Mouse (Mus musculus) megakaryocyte, adult 5-6 weeks (primary cell): ENCODE data around the gene Eif3b. TPM values are rescaled to one million over a fixed set of nuclear protein-coding genes. Genes with fewer than 3 reads are reported as not detected.
"Not testable (repeated sequence)": the region's sequence is repeated elsewhere in the genome, so short reads cannot be mapped to it uniquely, and the experiment has no call there.

Experiments used
- ATAC-seq: 2 replicates; pipeline ENCODE4 v1.8.0; 2016; ENCODE audit warnings: mild to moderate bottlenecking, inconsistent platforms; ENCODE audit not compliant: poor library complexity, severe bottlenecking
- total RNA-seq, 2 experiments: library from RNA; stranded (forward) in 1 of 2; stranded (reverse) in 1 of 2; fragments of 153-499, 151-499 nt in 1 of 2; fragments of 221-1000, 200-1000 nt in 1 of 2; gene quantifications; 2 replicates each; pipeline versions ENCODE4 v1.2.3 to v1.2.4; 2015 to 2017

Eif3b gene
- total RNA-seq, 2 experiments from 2014 or later = 43.2 to 108 TPM

GRCm38 (mm10) chr5:140392701-140393100 lies 26.4 kb upstream of the Eif3b start:
- ATAC-seq = no peak

DNA sequence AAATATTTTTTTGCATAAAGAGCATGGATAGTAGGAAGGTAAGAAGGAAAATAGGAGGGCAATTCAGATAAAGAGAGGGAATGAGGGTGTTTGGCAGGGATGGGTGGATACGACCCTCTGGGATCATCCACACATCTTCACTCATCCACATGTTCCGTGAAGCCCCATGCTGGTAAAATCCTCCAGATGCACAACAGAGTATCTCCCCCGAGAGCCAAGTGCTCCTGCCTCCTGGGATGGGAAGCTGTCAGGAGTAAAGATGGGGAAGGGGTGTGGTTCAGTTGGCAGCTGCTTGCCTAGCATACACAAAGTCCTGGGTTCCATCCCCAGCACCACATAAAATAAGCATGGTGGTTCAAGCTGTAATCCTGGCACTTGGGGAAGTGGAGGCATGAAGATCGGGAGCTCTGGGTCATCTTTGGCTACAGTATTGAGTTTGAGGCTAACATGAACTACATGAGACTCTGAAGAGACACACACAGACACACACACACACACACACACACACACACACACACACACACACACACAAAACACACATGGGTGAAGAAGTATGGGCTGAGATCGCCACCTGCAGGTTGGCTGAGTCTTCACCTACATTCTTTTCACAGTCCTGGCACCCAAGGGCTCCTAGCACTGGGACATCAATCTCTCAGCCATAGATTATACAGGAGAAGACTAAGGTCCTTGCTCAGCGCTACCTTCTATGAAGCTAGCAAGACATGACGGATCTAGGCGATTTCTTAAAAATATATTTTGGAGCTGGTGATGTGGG lies 22.8 kb upstream of the Eif3b start:
- peak; percentile 63 for ATAC-seq

DNA sequence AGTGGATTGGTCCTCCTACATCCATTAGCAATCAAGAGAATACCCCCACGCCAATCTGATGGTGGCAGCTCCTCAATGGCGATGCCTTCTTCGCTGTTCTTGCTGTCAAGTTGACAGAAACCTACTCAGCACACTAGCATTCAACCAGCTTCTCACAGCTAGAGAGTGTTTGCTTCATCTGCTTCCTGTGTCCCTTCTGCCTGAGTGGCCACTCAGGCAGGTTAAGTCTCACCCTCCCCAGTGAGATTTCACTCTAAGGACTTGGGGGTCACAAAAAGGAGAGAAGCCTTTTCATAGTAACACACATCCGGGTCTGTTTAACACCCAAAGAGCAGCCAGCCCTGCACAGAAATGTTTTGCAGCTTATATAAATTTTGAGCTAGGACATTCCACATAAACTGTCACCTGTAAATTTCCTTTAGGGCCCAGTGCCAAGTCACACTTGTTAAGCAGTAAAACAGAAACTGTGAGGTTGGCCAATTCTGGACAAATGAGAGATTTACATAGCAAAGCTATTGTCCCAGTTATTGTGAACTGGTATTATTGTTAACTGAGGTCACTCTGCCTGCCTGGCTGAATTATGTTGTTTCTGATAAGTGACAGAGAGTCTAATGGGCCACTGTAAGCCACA lies 16.4 kb upstream of the Eif3b start:
- no peak for ATAC-seq

- no peak for ATAC-seq
Observed at GRCm38 (mm10) chr5:140405126-140405525, 14.0 kb upstream of the Eif3b start.

DNA sequence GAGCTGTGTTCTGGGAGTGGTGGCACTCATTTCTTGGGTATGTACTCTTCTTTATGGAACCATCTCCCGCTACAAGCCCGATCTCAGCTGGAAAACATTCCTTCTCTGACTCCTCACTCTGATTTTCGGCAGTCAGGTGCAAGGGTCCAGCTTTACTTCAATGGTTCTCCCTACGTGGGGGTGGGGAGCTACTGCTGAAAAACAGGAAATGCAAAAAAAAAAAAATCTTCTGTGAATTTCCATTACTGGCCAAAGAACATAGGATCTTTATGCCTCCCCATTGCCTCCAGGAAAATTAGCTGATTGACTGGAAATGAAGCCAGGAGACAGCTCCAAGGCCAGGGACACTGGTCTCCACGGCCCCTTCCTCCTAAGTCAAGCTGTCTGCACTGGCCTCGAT lies 12.5 kb upstream of the Eif3b start:
- no peak for ATAC-seq

- ATAC-seq = no peak
Observed at GRCm38 (mm10) chr5:140408801-140409200, 10.3 kb upstream of the Eif3b start.

DNA sequence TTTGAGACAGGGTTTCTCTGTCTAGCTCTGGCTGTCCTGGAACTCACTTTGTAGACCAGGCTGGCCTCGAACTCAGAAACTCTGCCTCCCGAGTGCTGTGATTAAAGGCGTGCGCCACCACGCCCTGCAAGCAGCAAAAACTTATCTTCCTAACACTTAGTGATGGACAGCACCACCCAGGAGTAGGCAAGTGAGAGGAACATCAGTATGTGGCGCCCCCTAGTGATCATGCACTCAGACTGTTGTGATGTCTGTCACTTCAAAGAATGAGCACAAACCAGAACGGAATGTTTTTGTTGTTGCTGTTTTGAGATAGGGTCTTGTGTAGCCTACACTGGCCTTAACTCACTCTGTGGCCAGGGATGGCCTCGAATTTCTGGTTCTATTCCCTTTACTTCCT lies 7.8 kb upstream of the Eif3b start:
- peak; percentile 80 for ATAC-seq

DNA sequence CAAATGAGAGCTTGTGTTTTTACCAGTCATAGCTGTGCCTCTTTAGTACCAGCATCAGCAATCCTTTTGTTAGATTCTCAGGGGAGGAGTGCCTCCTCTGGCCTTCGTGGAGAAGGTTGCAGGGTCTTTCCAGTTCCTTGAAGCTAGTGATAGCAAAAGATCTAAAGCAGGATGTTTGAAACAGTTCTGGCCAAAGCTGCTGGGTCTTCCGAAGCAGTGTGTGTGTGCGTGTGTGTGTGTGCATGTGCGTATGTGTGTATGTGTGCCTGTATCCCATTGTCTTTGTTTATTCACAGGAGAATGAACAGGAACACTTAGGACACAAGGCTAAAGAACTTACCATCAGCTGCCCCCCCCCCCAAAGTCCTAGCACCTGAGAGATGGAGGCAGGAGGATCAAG lies 4.5 kb upstream of the Eif3b start:
- ATAC-seq = no peak

- ATAC-seq = no peak
Observed at GRCm38 (mm10) chr5:140418106-140418488, 1.0 kb upstream of the Eif3b start.

DNA sequence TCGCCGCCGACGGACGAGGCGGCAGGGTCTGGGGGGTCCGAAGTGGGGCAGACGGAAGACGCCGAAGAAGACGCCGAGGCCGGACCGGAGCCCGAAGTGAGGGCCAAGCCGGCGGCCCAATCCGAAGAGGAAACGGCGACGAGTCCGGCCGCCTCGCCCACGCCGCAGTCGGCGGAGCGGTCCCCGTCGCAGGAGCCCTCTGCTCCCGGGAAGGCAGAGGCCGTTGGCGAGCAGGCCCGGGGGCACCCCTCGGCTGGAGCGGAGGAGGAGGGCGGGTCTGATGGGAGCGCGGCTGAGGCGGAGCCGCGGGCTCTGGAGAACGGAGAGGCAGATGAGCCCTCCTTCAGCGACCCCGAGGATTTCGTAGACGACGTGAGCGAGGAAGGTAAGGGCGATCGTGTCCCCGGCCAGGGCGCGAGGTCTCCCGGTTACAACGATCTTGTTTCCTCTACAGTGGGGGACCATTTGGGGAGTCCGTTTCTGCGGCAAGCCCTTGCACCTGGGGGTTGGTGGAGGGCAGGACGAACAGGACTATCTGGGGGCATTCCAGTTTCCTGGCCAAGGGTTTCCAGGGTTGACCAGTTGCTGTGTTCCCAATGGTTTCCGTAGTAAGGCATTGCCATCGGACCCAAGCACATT lies 433 bp downstream of the Eif3b start:
- ATAC-seq = peak; percentile 7

DNA sequence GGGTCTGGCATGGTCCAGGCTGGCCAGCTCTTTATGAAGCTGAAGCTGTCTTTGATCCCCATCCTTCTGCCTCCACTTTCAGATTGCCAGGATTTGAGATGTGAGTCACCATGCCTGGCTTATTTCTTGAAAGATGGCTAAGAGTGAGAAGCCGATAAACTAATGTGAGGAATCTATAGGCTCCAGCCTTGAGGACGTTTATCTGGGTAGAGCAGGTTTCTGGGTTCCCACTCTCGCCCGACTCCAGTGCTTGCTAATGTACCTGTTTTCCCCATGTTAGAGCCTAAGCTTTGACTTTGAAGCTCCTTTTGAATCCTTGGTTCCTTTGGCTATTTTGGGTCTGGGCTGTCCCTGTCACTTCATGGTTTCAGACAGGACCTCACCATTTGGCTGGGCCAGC lies 1.5 kb downstream of the Eif3b start:
- ATAC-seq = no peak

GRCm38 (mm10) chr5:140425016-140425783 lies 6.1 kb downstream of the Eif3b start:
- no peak for ATAC-seq

GRCm38 (mm10) chr5:140439117-140439516 lies 20.0 kb downstream of the Eif3b start:
- ATAC-seq = not testable (repeated sequence)

GRCm38 (mm10) chr5:140441406-140441805 lies 22.3 kb downstream of the Eif3b start:
- no peak for ATAC-seq

DNA sequence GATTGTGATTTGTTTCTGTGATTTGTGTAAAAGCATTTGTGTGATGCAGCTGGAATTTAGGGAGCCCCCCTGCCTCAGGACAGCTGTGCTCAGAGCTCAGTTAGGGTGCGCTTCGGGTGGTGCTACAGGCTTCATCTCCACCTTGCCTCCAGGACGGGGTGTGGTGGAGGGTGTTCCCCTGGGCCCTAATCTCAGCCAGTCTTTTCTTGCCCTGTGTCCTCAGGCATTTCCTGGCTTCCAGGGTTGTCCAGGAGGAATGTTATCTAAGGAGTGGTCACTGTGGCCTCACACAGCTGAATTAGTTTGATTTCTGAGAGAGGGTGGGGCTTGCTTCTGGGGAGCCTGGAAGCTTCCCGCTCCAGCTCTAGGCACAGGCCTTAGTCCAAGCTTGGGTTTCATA lies 24.9 kb downstream of the Eif3b start:
- no peak for ATAC-seq

- no peak for ATAC-seq
Observed at GRCm38 (mm10) chr5:140445345-140445744, 26.2 kb downstream of the Eif3b start, which contains the start of gene Gm4869. Gm4869 (plus strand) TSS chr5:140445645.

GRCm38 (mm10) chr5:140446054-140446453 lies 26.9 kb downstream of the Eif3b start:
- ATAC-seq = no peak

GRCm38 (mm10) chr5:140454488-140454887 lies 35.4 kb downstream of the Eif3b start:
- ATAC-seq = no peak

GRCm38 (mm10) chr5:140455466-140455865 lies 36.3 kb downstream of the Eif3b start:
- ATAC-seq = no peak

- no peak for ATAC-seq
Observed at GRCm38 (mm10) chr5:140461476-140461875, 42.3 kb downstream of the Eif3b start.

DNA sequence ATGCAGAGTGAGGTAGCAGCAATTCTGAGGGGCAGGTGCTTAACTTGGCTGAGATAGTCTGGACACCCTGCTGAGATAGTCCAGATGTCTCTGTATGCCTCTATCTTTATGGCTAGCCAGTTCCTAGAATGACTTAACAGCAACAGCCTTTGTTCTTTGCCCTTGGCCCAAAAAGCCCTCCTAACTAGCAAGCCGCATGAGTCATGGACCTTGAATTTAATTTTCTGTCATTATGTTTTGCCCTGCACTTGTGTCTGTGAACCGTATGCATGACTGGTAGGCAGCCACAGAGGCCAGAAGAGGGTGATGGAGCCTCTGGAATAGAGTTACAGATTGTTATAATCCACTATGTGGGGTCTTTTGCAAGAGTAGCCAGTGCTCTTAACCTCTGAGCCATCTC lies 44.0 kb downstream of the Eif3b start:
- ATAC-seq = not testable (repeated sequence)
